Mouse (Mus musculus): Measurements from ENCODE around the gene Tspo. TPM values are rescaled to one million over a fixed set of nuclear protein-coding genes. Genes with fewer than 3 reads are reported as not detected.

Tspo gene
- polyA plus RNA-seq (2012; ENCODE audit: low replicate concordance), result 159 and 166 TPM in 2 replicates

DNA sequence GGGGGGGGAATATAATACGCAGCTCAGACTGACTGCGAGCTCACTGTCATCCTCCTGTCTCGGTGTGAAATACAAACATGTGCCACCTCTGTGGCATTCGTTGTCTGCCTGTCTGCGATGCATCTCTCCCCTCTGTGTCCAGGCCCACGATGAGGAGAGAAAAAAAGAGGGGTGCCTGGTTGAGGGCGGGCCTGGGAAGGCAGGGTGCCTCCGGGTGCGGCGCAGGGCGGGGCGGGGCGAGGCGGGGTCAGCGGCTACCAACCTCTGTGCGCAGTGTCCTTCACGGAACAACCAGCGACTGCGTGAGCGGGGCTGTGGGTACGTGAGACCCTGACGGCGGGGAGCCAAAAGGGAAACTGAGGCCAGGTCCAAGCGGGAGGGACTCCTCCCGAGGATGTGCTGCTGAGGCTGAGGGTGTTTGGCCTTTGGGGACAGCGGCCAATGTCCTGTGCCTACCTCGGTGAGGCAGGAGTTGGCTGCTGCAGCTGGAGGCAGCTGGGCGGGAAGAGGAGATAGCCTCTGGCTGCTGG lies at the start of gene Tspo, which contains the start of gene Mcat:
TSS of gene Tspo (plus strand) at position 266 of the 530 bp plus-strand sequence.
TSS of gene Mcat (minus strand) at position 461 of the 530 bp plus-strand sequence.

DNA sequence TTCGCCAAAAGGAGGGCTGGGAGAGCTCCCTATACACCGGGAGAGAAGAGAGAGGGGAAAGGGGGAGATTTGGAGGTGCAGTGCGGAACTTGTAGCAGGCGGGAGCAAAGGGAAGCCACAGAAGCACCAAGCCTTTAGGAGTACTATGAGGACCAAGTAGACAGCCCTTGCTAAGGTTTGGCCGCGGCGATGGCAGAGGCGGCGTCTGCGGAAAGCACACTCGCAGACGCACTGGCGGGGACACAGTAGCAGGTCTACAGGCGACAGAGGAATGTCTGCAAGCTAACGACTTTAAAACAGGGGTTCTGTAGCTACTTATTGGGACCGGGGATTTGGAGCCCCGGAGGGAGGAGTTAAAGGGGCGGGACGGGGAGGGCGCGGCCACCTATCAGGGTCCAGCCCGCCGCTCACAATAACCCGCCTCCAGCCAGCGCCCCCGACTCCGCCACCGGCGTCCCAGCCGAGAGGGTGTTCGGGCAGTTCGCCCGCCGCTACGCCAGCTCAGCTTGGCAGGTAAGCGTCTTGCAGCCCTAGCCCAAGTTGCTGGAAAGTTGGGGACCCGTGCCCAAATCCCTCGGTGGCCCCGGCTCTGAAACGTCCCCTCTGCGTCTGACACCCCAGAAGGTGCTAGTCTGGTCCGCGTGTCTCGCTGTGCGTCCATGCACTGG lies 36.8 kb upstream of the Tspo start, which contains the start of gene Bik:
TSS of gene Bik (plus strand) at position 439 of the 668 bp plus-strand sequence.

DNA sequence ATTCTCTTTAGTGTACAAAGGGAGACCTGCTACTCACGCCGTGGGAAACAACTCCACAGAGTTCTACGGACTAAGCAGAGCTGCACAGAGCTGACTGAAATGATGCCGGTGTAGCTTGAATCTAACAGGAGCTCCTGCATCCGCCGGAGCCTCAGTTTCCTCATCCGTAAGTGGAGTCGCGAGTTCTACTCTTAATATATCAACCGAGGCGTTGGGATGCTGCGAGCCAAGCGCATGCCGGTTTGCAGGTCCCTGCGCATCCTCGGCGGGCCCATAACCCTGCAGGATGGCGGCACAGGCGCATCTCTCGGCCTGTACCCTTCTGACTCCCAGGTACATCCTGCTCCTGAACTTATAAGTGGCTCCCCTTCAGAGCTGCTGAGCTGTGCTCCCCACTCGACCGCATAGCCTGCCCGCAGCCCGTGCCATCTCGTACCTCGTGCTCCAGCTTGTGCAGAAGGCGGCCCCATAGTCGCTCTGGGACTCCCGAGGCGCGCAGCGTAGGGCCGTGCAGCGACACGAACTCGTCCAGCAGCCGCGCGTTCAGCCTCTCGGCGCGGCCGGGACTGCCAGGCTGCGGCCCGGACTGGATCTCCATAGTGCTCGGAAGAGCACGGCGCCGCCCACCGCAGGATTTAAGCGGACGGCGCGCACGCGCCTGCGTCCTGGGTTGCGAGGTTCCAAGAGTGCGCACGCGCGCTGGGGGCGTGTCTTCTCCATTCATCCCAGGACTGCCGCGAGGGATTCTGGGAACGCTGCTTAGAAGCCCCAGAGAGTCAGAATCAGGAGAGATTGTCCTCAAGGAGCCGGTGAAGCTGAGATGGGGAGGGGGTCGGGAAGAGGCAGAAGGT lies 31.3 kb downstream of the Tspo start, which contains the start of gene Ttll12:
TSS of gene Ttll12 (minus strand) at position 645 of the 851 bp plus-strand sequence.

Other genes with a start within 250 kb of the Tspo start
- 4.6 and 10.4 TPM in 2 replicates for gene Arfgap3, start 213.3 kb upstream of the Tspo start, polyA plus RNA-seq (2012; ENCODE audit: low replicate concordance)
- gene Pacsin2, start 99.0 kb upstream of the Tspo start, polyA plus RNA-seq (2012; ENCODE audit: low replicate concordance), result 31.0 and 73.6 TPM in 2 replicates
- gene Ttll1, start 52.7 kb upstream of the Tspo start, polyA plus RNA-seq (2012; ENCODE audit: low replicate concordance), result 2.0 and 2.3 TPM in 2 replicates
- gene Bik, start 36.7 kb upstream of the Tspo start, polyA plus RNA-seq (2012; ENCODE audit: low replicate concordance), result 2.2 and 2.4 TPM in 2 replicates
- 16.1 and 43.0 TPM in 2 replicates for gene Mcat, start 195 bp downstream of the Tspo start, polyA plus RNA-seq (2012; ENCODE audit: low replicate concordance)
- 20.1 and 56.8 TPM in 2 replicates for gene Ttll12, start 31.6 kb downstream of the Tspo start, polyA plus RNA-seq (2012; ENCODE audit: low replicate concordance)
- gene Scube1, start 161.4 kb downstream of the Tspo start, polyA plus RNA-seq (2012; ENCODE audit: low replicate concordance), result 0.07 TPM in 1 of 2 replicates, not detected in the other
- gene Mpped1, start 215.9 kb downstream of the Tspo start, polyA plus RNA-seq (2012; ENCODE audit: low replicate concordance), result not detected in 2 replicates